Mouse (Mus musculus) spleen, postnatal 36 days (tissue): ENCODE results near the gene Fndc8.

Source experiments
- DNase-seq, 2 experiments: peaks; one replicate each; pipeline ENCODE4 v3.0.0; 2022; ENCODE audit warnings: low spot score in 2 of 2, mixed read lengths in 1 of 2

Fndc8 gene

DNA sequence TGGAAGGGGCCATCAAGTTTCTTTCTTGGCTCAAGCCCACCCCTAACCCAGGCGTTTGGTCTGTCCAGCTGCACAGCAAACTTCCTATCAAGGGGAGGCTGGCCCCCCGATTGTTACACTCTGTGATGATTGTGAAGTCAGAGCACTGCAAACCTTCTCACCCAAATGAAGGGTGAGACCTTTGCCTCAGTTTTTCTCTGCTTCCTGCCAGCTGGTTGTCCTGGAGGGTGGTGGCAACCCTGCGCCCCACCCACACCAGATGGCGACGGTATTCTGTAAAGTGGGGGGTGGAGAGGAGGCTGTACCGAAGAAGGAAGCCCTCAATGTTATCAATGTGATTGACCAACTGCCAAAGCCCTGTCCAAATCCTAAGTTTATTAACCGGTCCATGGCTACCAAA is at the start of gene Fndc8:
Fndc8 (plus strand) TSS at position 189 of the 400 bp plus-strand sequence.
- no peak for DNase-seq

DNA sequence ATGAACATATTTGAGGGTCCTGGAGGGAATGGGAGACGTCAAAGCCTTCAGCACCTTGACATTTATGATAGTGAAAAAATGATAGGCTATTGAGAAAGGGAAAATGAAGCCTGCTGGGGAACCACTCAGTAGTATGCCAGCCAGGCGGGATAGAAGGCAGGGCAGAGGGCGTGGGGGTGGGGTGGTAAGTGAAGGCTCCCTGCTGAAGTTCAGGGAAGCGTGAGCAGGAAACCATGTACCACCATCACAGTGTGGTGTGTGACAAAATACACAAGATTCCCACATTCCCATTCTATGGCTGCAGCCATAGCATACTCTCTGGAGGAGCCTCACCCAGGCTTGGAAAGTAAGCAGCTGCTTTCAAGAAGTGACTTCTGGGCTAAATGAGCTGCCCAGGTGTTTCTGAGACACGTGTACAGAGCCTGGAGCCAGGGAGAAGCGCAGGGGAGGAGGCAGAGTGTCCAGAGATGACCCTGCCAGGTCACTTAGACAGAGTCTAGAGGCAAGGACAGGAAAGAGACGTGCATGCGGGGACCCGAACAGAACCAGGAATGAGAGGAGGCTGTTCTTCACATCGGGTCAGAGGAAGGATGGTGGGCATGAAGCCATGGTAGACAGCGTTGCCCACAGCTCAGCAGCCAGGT is 47.0 kb upstream of the Fndc8 start:
- DNase-seq, result no peak

DNA sequence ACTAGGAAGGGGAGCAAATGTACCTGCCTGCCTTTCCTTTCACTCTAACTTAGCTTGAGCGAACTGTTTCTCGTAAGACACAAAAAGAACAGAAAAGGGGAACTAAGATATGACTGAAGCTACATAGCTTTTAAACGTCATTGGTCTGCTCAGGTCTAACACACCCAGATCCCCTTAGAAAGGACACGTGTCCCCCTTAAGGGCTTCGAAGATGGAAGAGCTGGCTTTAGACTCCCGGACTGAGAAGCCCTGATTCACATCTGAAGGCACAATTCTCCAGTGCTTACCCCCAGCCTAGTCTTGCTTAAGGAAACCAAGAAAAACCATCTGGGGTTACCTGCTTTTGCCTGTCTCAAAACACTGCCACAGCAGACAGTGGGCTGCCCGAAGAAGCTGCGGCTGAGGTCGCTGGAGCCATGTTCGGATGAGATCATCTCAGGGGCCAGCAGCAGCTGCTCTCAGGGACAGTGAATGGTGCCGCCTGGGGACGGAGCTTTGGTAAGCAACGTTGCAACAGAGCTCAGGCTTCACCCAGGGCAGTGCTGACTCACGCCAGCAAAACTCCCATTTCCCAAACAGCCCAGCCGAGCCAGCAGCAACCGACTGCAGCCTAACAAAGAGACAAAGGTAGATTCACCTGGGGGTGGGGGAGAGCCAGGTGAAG is 46.4 kb upstream of the Fndc8 start:
- DNase-seq, result peak; percentile 51 to 72

GRCm38 (mm10) chr11:82846079-82846436 is 45.9 kb upstream of the Fndc8 start:
- peak; percentile 34 to 64 for DNase-seq

GRCm38 (mm10) chr11:82846938-82847337 is 45.0 kb upstream of the Fndc8 start:
- no peak for DNase-seq

GRCm38 (mm10) chr11:82847571-82848000 is 44.3 kb upstream of the Fndc8 start:
- DNase-seq, result peak; percentile 41 to 75

- no peak for DNase-seq
These were observed 41.7 kb upstream of the Fndc8 start for GRCm38 (mm10) chr11:82850259-82850658.

GRCm38 (mm10) chr11:82852115-82852514 is 39.8 kb upstream of the Fndc8 start:
- no peak for DNase-seq

GRCm38 (mm10) chr11:82852540-82852939 is 39.4 kb upstream of the Fndc8 start:
- DNase-seq, result no peak

GRCm38 (mm10) chr11:82852958-82853357 is 39.0 kb upstream of the Fndc8 start:
- DNase-seq, result no peak

- DNase-seq, result no peak
These were observed 37.8 kb upstream of the Fndc8 start for GRCm38 (mm10) chr11:82854111-82854510.

DNA sequence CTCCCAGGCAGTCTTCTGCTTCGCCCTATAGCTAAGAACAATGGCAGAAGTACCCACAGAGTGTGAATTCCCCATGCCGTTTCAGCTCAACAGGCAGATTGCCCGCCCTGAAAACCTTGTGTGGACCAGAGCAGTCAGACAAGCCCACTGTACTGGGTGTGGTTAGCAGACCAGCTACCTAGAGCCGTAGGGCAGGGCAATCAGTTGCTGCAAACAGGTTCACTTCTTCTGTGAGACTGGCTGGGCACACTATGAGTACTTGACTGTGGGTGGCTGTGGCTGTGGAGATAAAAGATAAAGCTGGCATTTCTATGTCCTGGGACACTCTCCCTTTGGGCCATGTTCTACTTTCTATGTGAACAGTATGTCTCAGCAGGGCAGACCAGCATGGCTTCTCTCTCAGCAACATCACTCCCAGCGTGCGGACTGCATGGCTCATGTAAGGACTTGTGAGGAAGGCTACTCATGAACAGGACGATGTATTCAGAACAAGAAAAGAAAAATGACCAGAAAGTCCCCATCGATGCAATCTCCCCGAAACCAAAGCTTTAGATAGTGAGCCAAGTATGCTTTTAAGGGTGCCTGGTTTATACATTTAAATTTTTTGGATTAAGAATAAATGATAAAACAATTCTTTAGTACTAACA is 36.5 kb upstream of the Fndc8 start:
- DNase-seq, result peak; percentile 42 to 49

- DNase-seq, result no peak
These were observed 35.9 kb upstream of the Fndc8 start for GRCm38 (mm10) chr11:82856032-82856431.

DNA sequence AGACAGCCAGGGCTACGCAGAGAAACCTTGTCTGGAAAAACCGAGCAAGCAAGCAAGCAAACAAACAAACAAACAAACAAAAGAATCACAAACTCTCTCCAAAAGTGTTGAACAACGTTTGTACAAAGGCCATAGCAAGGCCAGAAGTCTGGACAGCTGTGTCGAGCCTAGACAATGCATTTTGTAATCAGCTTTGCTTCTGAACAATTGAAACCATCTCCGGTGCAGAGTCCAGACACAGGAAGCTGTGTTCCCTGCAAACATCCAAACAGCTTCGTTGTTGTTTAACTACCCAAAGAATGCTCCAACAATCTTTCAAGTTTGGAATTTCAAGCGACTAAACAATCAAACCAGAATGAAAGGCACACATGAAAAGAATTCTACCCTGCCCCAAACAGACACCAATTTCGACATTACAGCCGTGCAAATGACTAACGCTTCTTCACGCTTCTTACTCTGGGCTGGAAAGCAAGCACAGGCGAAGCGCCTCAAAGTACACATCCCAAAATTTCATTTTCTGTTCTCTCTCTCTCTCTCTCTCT is 34.5 kb upstream of the Fndc8 start:
- DNase-seq, result no peak

- no peak for DNase-seq
These were observed 31.2 kb upstream of the Fndc8 start for GRCm38 (mm10) chr11:82860759-82861158.

DNA sequence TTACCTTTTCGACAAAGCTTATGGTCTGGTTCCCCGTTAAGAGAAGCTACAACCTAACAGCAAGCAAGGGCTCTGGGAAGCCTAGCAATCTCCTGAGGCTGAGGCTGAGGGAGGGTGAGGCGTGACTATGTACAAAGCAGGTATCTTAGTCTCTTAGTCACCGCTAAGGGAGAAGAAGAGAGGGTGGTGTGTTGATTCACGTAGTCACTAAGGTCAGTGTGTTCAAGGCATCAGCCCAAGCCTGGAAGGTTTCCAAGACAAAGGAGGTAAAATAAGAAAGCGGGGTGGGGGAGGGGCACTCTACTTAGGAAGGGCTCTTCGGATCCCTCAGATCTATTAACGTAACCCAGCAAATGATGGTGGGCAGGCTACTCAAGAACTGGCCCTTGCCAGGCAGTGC is 30.4 kb upstream of the Fndc8 start:
- DNase-seq, result no peak

GRCm38 (mm10) chr11:82862638-82863037 is 29.3 kb upstream of the Fndc8 start:
- DNase-seq, result no peak

DNA sequence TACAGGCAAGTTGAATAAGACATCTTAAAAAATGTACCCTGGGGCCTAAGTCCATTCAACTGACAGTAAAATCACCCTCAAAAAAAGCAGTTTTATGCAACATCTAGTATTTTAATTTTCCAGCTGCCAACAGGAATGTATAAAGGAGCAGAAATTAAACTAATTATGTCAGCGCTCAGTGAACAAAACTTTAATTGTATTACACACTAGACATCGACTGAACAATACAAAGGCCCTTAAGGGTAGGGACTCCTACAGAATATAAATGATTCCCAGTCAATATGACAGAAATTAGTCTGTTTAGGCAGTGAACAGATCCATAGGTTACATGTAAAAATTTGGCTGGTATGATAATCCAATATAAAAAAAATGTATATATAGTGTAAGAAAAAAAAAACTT is 28.9 kb upstream of the Fndc8 start:
- DNase-seq, result no peak

- no peak for DNase-seq
These were observed 28.4 kb upstream of the Fndc8 start for GRCm38 (mm10) chr11:82863488-82863931.

DNA sequence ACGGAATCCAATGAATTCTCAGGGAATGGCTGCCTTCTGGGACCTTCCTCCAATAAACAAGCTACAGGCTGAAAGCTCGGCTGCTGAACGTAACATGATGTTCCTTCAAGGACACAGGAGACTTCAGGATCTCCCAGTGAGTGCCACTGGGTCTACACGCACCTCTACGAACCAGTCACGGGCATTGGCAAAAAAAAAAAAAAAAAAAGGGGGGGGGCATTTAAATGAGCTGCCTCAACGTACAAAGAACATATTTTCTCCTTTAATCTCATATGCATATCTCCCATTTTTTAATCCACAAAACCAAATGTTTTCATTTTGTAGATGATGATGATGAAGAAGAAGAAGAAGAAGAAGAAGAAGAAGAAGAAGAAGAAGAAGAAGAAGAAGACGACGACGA is 26.0 kb upstream of the Fndc8 start:
- no peak for DNase-seq

- no peak for DNase-seq
These were observed 24.9 kb upstream of the Fndc8 start for GRCm38 (mm10) chr11:82866850-82867564.

DNA sequence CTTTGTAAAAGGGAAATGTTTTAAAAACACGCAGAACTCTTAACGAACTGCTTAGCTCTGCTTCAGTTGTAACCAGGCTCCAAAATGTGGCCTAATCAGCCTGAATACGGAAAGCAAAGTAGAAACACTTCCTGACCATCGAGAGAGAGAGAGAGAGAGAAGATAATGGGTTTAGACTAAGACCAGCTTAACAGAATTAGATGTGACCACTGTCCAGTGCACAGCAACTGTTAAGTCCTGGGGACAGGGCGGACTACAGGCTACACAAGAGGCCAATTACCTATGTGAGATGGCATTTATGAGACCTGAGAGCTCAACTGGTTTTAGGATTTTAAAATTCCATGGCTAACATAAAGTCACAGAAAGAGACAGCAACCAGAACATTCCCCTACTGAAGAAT is 24.0 kb upstream of the Fndc8 start:
- no peak for DNase-seq
